Mouse (Mus musculus) heart, adult 9 months (tissue): ENCODE measurements around the gene Cnpy2.
"Not testable (repeated sequence)": the region's sequence is repeated elsewhere in the genome, so short reads cannot be mapped to it uniquely, and the experiment has no call there.

Source experiments
- DNase-seq, 2 experiments: peaks; one replicate each; pipeline ENCODE4 v3.0.0; 2022; ENCODE audit warnings: low spot score in 2 of 2

Cnpy2 gene

GRCm38 (mm10) chr10:128315578-128315977, 6.7 kb upstream of the Cnpy2 start:
- DNase-seq = no peak

GRCm38 (mm10) chr10:128321641-128322040, 618 bp upstream of the Cnpy2 start:
- no peak for DNase-seq

GRCm38 (mm10) chr10:128323516-128323915, 1.3 kb downstream of the Cnpy2 start:
- DNase-seq = no peak

GRCm38 (mm10) chr10:128326825-128327224, 4.6 kb downstream of the Cnpy2 start:
- no peak for DNase-seq

- DNase-seq = no peak
These were observed 5.4 kb downstream of the Cnpy2 start for GRCm38 (mm10) chr10:128327610-128328009.

GRCm38 (mm10) chr10:128332358-128333249, 10.3 kb downstream of the Cnpy2 start:
- not testable (repeated sequence) for DNase-seq

GRCm38 (mm10) chr10:128335582-128335981, 13.3 kb downstream of the Cnpy2 start:
- DNase-seq = peak in 1 of 2 experiments; percentile 75

GRCm38 (mm10) chr10:128336195-128336594, 13.9 kb downstream of the Cnpy2 start:
- no peak for DNase-seq

GRCm38 (mm10) chr10:128336597-128336996, 14.3 kb downstream of the Cnpy2 start:
- no peak for DNase-seq

GRCm38 (mm10) chr10:128337306-128338181, 15.3 kb downstream of the Cnpy2 start, which contains the start of gene Cs:
Cs (plus strand) TSS chr10:128337734.
- DNase-seq = peak; percentile 97 to 98

- no peak for DNase-seq
These were observed 16.2 kb downstream of the Cnpy2 start for GRCm38 (mm10) chr10:128338415-128338814.

GRCm38 (mm10) chr10:128338948-128339347, 16.7 kb downstream of the Cnpy2 start:
- DNase-seq = peak; percentile 30 to 44

- no peak for DNase-seq
These were observed 18.0 kb downstream of the Cnpy2 start for GRCm38 (mm10) chr10:128340257-128340656.

- no peak for DNase-seq
These were observed 21.2 kb downstream of the Cnpy2 start for GRCm38 (mm10) chr10:128343436-128343835.

GRCm38 (mm10) chr10:128344568-128345275, 22.5 kb downstream of the Cnpy2 start:
- peak; percentile 85 to 86 for DNase-seq

- DNase-seq = no peak
These were observed 25.3 kb downstream of the Cnpy2 start for GRCm38 (mm10) chr10:128347541-128347940.

GRCm38 (mm10) chr10:128358796-128359195, 36.5 kb downstream of the Cnpy2 start:
- DNase-seq = peak in 1 of 2 experiments; percentile 44

GRCm38 (mm10) chr10:128359226-128359625, 37.0 kb downstream of the Cnpy2 start:
- no peak for DNase-seq

GRCm38 (mm10) chr10:128361836-128362235, 39.6 kb downstream of the Cnpy2 start:
- DNase-seq = no peak

GRCm38 (mm10) chr10:128362568-128362967, 40.3 kb downstream of the Cnpy2 start:
- peak in 1 of 2 experiments; percentile 58 for DNase-seq

GRCm38 (mm10) chr10:128367899-128368401, 45.7 kb downstream of the Cnpy2 start:
- peak in 1 of 2 experiments; percentile 87 for DNase-seq
